Mouse (Mus musculus): ENCODE data around the gene Snx15. TPM values are rescaled to one million over a fixed set of nuclear protein-coding genes. Genes with fewer than 3 reads are reported as not detected.

The Snx15 gene
- total RNA-seq, 2 experiments from 2014 or later, result 13.2 to 24.6 TPM

- ATAC-seq (replicated peaks; ENCODE audit: low FRiP score, low TSS enrichment, poor library complexity, severe bottlenecking), result no peak
Measured at GRCm38 (mm10) chr19:6124898-6125297, 3.2 kb downstream of the Snx15 start.

DNA sequence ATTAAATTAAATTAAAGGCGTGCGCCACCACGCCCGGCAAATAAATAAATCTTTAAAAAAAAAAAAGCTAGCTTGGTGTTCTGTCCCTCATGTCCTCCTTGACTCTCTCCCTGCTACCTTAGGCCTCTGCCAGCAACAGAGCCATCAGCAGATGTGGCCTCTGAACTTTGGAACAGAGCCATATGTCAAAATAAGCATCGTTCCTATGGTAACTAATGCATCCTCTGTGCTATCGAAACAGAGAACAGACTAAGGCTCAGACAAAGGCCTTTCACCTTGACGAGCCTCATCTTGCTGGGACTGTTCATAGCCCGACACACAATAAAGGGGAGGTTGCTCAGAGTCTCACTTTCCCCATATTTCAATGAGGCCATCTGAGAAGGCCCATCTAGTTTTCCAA is 4.8 kb downstream of the Snx15 start:
- no peak for ATAC-seq (replicated peaks; ENCODE audit: low FRiP score, low TSS enrichment, poor library complexity, severe bottlenecking)

DNA sequence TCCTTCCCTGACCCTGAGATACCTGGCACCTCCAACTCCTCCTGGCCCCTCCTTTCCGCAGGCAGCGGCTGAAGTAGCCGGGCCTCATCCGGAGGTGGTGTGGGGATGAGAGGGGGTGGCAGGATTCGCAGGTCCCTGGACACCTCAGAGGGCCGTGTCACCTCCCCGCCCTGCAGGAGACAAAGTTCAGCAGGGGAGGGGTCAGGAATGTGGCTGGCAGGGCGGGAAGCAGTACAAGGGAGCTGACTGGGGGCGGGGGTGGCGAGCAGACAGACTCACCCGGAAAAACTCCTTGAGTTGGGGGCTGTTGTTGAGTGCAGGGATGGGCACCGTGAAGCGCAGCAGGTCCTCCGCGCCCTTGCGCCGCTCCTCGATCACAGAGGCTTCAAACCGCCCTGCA is 6.3 kb downstream of the Snx15 start:
- ATAC-seq (replicated peaks; ENCODE audit: low FRiP score, low TSS enrichment, poor library complexity, severe bottlenecking), result no peak

DNA sequence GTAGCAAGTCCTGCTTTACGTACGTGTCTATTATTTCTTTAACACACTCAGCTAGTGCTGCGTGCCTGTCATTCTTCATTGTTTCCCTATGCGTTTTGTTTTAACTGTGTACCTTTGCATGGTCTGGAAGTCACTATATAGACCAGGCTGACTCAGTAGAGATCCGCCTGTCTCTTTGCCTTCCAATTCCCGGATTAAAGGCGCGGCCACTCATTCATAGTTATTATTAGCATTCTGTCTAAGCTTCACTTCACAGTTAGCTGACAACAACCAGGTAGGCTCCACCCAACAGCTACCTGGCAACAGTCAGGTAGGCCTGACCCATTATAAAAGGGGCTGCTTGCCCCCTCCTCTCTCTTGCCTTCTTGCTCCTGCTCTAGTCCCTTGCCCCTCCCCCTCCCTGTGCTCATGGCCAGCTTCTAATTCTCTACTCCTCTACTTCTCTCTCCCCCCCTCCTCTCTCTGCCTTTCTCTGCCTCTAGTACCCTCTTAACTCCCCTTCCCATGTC is 9.4 kb downstream of the Snx15 start:
- no peak for ATAC-seq (replicated peaks; ENCODE audit: low FRiP score, low TSS enrichment, poor library complexity, severe bottlenecking)

- peak; percentile 74 for ATAC-seq (replicated peaks; ENCODE audit: low FRiP score, low TSS enrichment, poor library complexity, severe bottlenecking)
Measured at GRCm38 (mm10) chr19:6117986-6118676, 10.0 kb downstream of the Snx15 start, which contains the start of gene Sac3d1. Gene Sac3d1 (minus strand): TSS chr19:6118650.

DNA sequence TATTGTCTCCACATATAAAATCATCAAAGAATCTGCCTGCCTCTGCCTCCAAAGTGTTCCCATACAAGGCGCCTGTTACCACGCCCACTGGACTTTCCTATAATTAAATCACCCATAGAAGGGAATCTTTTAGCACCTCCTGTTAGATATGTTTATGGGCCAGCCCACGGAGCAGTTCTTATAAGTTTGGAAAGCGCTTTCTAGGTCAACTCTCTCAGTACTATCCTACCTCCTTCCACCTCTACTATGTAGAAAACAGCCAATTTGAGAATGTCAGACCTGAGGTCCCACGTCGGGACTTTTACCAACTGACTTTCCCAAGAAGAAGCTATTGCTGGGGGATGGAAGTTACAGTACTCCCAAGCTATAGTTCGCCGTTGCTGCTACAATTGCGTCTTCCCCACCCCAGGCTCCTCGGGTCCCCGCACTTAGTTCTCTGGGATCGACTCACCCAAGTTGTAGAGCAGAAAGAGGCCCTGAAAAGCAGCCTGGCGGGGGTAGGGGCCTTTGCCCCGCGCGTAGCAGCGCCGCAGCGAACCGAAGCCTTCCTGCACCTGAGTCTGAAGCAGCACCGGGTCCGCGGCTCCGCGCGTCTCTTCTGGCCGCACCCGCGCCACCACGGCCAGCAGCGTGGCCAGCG is 10.6 kb downstream of the Snx15 start:
- no peak for ATAC-seq (replicated peaks; ENCODE audit: low FRiP score, low TSS enrichment, poor library complexity, severe bottlenecking)

GRCm38 (mm10) chr19:6116113-6116850 is 11.8 kb downstream of the Snx15 start:
- no peak for ATAC-seq (replicated peaks; ENCODE audit: low FRiP score, low TSS enrichment, poor library complexity, severe bottlenecking)

DNA sequence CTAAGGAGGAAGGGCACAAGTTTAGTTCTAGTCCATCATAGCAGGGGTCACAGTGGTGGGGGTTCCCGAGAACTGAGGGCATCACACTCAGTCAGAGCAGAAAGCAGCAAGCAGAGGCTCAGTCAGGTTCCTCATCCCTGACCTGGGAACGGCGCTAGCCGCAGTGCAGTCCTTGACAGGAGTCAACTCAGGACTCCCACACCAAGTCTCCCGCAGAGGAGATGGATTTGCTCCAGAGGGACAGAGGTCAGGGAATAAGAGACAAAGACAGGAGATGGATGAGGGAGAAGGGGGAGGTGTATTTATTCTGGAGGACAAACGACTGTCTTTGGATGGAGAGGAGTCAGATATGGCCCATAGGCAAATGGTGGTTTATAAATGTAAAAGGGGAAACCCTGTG is 15.0 kb downstream of the Snx15 start:
- no peak for ATAC-seq (replicated peaks; ENCODE audit: low FRiP score, low TSS enrichment, poor library complexity, severe bottlenecking)

GRCm38 (mm10) chr19:6105586-6105985 is 22.5 kb downstream of the Snx15 start, which contains the start of gene Naaladl1:
Gene Naaladl1 (plus strand): TSS chr19:6105782.
- no peak for ATAC-seq (replicated peaks; ENCODE audit: low FRiP score, low TSS enrichment, poor library complexity, severe bottlenecking)

GRCm38 (mm10) chr19:6104476-6104875 is 23.6 kb downstream of the Snx15 start:
- no peak for ATAC-seq (replicated peaks; ENCODE audit: low FRiP score, low TSS enrichment, poor library complexity, severe bottlenecking)

DNA sequence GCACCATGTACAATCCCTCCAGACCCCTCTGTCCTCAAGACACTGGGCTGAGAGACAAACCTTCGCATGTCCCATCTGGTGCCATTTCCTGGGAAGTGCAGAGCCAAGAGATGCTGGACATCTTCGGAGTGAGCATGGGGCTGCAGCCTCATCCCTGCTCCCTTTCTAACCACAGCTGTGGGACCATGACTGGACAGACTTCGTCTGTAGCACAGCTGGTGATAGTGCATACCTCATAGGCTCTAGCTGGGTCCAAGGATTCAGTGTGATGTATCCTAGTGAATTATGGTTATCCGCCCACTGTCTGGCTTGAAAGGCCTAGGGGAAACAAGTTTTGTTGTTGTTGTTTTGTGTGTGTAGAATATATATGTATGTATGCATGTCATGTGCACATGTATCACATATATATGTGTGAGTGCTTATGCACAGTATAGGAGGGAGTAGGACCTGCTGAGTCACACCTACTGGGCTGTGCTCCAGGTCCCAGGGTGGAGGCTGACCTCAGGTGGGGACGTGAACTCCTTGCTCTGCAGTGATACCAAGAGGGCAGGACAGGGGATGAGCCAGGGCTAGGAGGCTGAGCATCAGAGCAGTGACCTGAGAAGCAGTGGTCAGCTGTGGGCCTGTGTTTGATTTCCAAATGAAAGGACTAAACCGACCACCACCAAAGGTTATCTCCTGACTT is 25.8 kb downstream of the Snx15 start:
- peak; percentile 68 for ATAC-seq (replicated peaks; ENCODE audit: low FRiP score, low TSS enrichment, poor library complexity, severe bottlenecking)

DNA sequence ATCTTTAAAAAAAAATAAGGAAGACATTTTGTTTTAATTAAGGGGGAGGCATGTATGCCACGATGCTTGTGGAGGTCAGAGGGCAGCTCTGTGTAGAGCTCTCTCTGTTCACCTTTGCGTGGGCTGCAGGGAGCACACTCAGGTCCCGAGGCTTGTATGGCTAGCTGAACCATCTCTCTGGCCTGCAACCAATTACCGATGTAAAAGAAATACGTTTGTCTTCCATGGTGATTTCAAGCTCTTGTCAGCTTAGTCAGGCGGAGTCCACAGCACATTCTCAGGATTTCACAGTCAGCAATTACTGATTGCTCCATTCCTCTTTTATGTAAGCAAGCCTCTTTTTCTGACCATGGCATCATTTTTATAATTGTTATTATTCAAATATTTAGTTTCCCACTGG is 26.9 kb downstream of the Snx15 start:
- no peak for ATAC-seq (replicated peaks; ENCODE audit: low FRiP score, low TSS enrichment, poor library complexity, severe bottlenecking)

DNA sequence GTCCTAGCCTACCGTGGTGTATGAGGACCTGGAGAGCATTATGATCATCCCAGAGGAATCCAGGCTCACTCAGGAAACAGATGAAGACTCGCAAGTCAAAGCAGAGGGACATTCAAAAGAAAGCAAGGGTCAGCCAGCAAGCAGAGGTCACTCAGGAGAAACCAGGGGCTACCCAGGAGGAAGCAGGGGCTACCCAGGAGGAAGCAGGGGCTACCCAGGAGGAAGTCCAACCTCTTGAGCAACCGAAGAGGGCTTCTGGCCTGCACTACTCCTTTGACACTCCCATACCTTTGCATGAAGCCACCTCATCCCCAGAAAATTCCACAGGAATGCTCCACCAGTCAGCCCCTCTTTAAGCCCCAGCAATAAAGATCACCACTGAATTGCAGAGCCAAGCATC is 30.3 kb downstream of the Snx15 start:
- no peak for ATAC-seq (replicated peaks; ENCODE audit: low FRiP score, low TSS enrichment, poor library complexity, severe bottlenecking)

- no peak for ATAC-seq (replicated peaks; ENCODE audit: low FRiP score, low TSS enrichment, poor library complexity, severe bottlenecking)
Measured at GRCm38 (mm10) chr19:6094119-6094518, 34.0 kb downstream of the Snx15 start, which contains the start of gene AC131692.1. Gene AC131692.1 (plus strand): TSS chr19:6094419.

DNA sequence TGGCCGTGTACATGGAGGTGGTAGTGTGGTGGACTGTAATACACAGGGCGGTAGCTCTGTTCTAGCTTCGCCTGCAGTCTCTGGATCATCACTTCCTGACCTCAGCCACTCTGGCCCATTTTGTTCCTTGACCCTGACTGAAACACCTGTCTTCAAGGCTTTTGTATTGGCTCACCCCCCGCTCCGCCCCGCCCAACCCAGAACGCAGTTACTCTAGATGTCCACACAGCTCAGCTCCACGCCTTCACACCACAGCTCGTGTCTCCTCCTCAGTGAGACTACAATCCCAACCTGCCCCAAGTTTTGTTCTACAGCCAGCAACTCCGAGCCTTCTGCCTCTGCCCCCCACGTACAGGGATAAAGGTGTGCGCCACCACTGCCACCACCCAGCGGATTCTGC is 39.3 kb downstream of the Snx15 start:
- no peak for ATAC-seq (replicated peaks; ENCODE audit: low FRiP score, low TSS enrichment, poor library complexity, severe bottlenecking)

DNA sequence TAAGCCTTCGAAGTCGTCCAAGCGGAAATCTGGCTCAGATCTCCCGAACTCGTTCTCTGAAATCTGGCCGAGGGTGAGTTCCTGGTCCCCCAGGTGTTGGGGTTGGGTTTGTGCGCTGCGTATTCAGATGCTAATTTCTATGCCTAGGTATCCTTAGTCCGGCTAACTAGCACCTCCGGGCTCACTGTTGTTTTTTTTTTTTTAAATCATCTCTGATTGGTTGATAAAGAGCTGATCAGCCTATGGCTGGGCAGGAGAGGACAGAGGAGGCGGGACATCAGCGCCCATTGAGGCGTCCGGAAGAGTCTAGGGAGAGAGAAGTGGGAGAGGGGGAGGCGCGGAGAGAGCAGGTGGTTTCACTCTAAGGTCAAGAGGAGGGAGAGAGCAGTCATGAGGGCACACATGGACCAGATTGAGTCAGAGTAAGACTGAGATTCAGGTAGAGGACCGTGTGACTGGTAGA is 42.7 kb downstream of the Snx15 start:
- peak; percentile 79 for ATAC-seq (replicated peaks; ENCODE audit: low FRiP score, low TSS enrichment, poor library complexity, severe bottlenecking)

GRCm38 (mm10) chr19:6084478-6085248 is 43.4 kb downstream of the Snx15 start, which contains the start of the genes Zfpl1 and Cdca5:
Gene Zfpl1 (minus strand): TSS chr19:6084956.
Gene Cdca5 (plus strand): TSS chr19:6084983.
- ATAC-seq (replicated peaks; ENCODE audit: low FRiP score, low TSS enrichment, poor library complexity, severe bottlenecking), result peak; percentile 90

DNA sequence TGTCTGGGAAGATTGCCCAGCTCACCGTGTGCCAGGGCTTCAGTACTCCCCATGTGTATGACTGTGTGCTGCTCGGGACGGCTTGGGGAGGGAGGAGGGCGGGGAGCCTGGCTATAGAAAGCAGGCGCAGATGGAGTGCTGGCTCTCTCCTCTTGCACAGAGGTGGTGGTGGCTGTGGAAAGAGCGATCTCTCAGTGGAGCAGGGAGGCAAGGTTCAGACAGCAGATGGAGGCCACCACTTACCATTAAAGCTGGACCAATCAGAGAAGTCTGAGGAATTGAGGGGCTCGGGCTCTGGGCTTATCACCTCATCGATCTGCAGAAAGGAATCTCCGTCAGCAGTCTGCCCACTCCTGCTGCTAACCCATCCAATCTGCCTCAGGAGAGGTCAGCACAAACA is 45.9 kb downstream of the Snx15 start, which contains the start of gene Gm28374:
TSS of gene Gm28374 (minus strand) at position 101 of the 400 bp plus-strand sequence.
- ATAC-seq (replicated peaks; ENCODE audit: low FRiP score, low TSS enrichment, poor library complexity, severe bottlenecking), result no peak
